Mouse (Mus musculus) liver, embryonic 14.5 days (tissue): ENCODE measurements around the gene Aqp1. TPM values are rescaled to one million over a fixed set of nuclear protein-coding genes. Genes with fewer than 3 reads are reported as not detected.

Experiments used
- ATAC-seq: fragments of 200-750 bp; cut with Nextera tagmentation; 2 replicates; pipeline ENCODE4 v1.8.0; 2017; ENCODE audit warnings: moderate number of reproducible peaks, mild to moderate bottlenecking, moderate library complexity; ENCODE audit not compliant: insufficient read depth
- DNase-seq, 3 experiments: peaks; one replicate each; pipeline ENCODE4 v3.0.0-alpha.2; 2012 to 2013; ENCODE audit warnings: low read depth in 3 of 3, low spot score in 3 of 3
- H3K27ac ChIP-seq: fragments of 300-500 bp; sonication (generic); 2 replicates; pipeline ENCODE4 v1.5.1; 2014; ENCODE audit warnings: moderate library complexity, mild to moderate bottlenecking, control low read depth, inconsistent platforms
- H3K27me3 ChIP-seq: fragments of 300-500 bp; sonication (generic); 2 replicates; pipeline ENCODE4 v1.6.1; 2014; ENCODE audit warnings: mild to moderate bottlenecking, low read length, moderate library complexity; ENCODE audit not compliant: control insufficient read depth, insufficient read depth
- H3K36me3 ChIP-seq: fragments of 300-500 bp; sonication (generic); replicated peaks from 2 replicates; pipeline ENCODE4 v1.6.1; 2014; ENCODE audit warnings: low read depth; ENCODE audit not compliant: control insufficient read depth, insufficient read depth
- H3K4me1 ChIP-seq, 2 experiments: fragments of 200-500 bp in 1 of 2; fragments of 300-500 bp in 1 of 2; sonication (generic) in 1 of 2; replicated peaks; 2 replicates each; pipeline ENCODE4 v1.6.1; 2012 to 2014; ENCODE audit warnings: antibody characterized with exemption in 1 of 2, inconsistent platforms in 1 of 2, low read length in 1 of 2; ENCODE audit not compliant: control insufficient read depth in 2 of 2, insufficient read depth in 2 of 2
- H3K4me2 ChIP-seq: fragments of 300-500 bp; sonication (generic); 2 replicates; pipeline ENCODE4 v1.6.1; 2014; ENCODE audit warnings: low read depth, mild to moderate bottlenecking, control low read depth, moderate library complexity
- H3K4me3 ChIP-seq, 2 experiments: fragments of 200-500 bp in 1 of 2; fragments of 300-500 bp in 1 of 2; sonication (generic) in 1 of 2; 2 replicates each; pipeline ENCODE4 v1.5.1; 2012 to 2014; ENCODE audit warnings: low read depth in 2 of 2, low read length in 2 of 2, mild to moderate bottlenecking in 2 of 2, control low read depth in 1 of 2, inconsistent platforms in 1 of 2, moderate library complexity in 1 of 2; ENCODE audit not compliant: insufficient read depth in 1 of 2
- H3K9ac ChIP-seq: fragments of 300-500 bp; sonication (generic); replicated peaks from 2 replicates; pipeline ENCODE4 v1.6.1; 2014; ENCODE audit warnings: mild to moderate bottlenecking, control low read depth, moderate library complexity
- H3K9me3 ChIP-seq: fragments of 300-500 bp; sonication (generic); 2 replicates; pipeline ENCODE4 v1.6.1; 2016; ENCODE audit warnings: low read length, mixed read lengths; ENCODE audit not compliant: control insufficient read depth
- CTCF ChIP-seq: IDR thresholded peaks from 2 replicates; pipeline ENCODE4 v1.5.1; 2016; ENCODE audit warnings: antibody characterized with exemption, low read depth, control low read depth
- EP300 ChIP-seq: IDR thresholded peaks from 2 replicates; pipeline ENCODE4 v1.6.1; 2016; ENCODE audit warnings: antibody characterized with exemption, low read depth
- WGBS: fragments of 180-500 bp; shearing (Covaris S2); extraction: QIAGEN DNeasy Blood & Tissue Kit; methylation state at CpG from one replicate; pipeline ENCODE4 v1.1.7; 2014; ENCODE audit not compliant: insufficient replicate concordance; 5-methylcytosine and 5-hydroxymethylcytosine counted together
- polyA plus RNA-seq, 2 experiments: library from polyadenylated mRNA; depleted of rRNA in 1 of 2; stranded (reverse) in 1 of 2; unstranded in 1 of 2; fragments of >200 nt; fragmentation: Nextera tagmentation in 1 of 2; extraction: Ambion mirVana in 1 of 2; gene quantifications; 2 replicates each; pipeline versions ENCODE4 v1.2.1 to v1.2.3; 2012 to 2014

The Aqp1 gene
- polyA plus RNA-seq, 2 experiments, result 13.2 to 58.3 TPM

- peak overlapping the region; percentile 14 for H3K9ac ChIP-seq
- peaks cover 45 to 51% of the 10 kb centered on the region in 2 experiments for H3K4me1 ChIP-seq
- H3K27ac ChIP-seq, result peak overlapping the region; percentile 58
- H3K4me2 ChIP-seq, result peak overlapping the region; percentile 1; the same call in 1 of the 2 replicates
- H3K36me3 ChIP-seq, result no peaks in the 10 kb centered on the region
- no peaks in the 10 kb centered on the region for H3K9me3 ChIP-seq
- no peaks in the 10 kb centered on the region for H3K27me3 ChIP-seq
- no peak overlapping the region for H3K4me3 ChIP-seq
- DNase-seq (no peak), ATAC-seq (peak; percentile 48; the same call in 1 of the 2 replicates)
- 14% methylated on average over 5 of the region's 5 CpGs for WGBS
- TF ChIP-seq EP300 (peak; percentile 69), CTCF (no peak)
These were observed 19.9 kb downstream of the Aqp1 start for GRCm38 (mm10) chr6:55356017-55356703.

- no peak overlapping the region for H3K4me2 ChIP-seq
- no peaks in the 10 kb centered on the region for H3K36me3 ChIP-seq
- ATAC-seq (no peak), DNase-seq (no peak)
- 69% methylated on average over 5 of the region's 5 CpGs for WGBS
- no peaks in the 10 kb centered on the region for H3K27me3 ChIP-seq
- H3K9me3 ChIP-seq, result no peaks in the 10 kb centered on the region
- peak overlapping the region; percentile 13 for H3K27ac ChIP-seq
- H3K4me1 ChIP-seq, result peaks cover 45 to 51% of the 10 kb centered on the region in 2 experiments
- TF ChIP-seq EP300 (no peak), CTCF (no peak)
- H3K9ac ChIP-seq, result peak overlapping the region; percentile 14
- H3K4me3 ChIP-seq, result no peak overlapping the region
These were observed 20.9 kb downstream of the Aqp1 start for GRCm38 (mm10) chr6:55356976-55357635.

- TF ChIP-seq EP300, result no peak
- TF ChIP-seq CTCF, result no peak
- Histone ChIP-seq H3K9ac (no peak overlapping the region), H3K9me3 (no peaks in the 10 kb centered on the region), H3K27me3 (no peaks in the 10 kb centered on the region), H3K4me2 (no peak overlapping the region), H3K4me1 (peaks cover 45 to 52% of the 10 kb centered on the region in 2 experiments), H3K4me3 (no peak overlapping the region), H3K36me3 (no peaks in the 10 kb centered on the region), H3K27ac (peak overlapping the region; percentile 16)
- 80% methylated on average over 6 of the region's 6 CpGs for WGBS
- ATAC-seq, result no peak
- DNase-seq, result no peak
These were observed 21.4 kb downstream of the Aqp1 start for GRCm38 (mm10) chr6:55357636-55358031.

GRCm38 (mm10) chr6:55358731-55359143 is 22.5 kb downstream of the Aqp1 start:
- DNase-seq, result peak; percentile 85 to 91 (median 86)
- Histone ChIP-seq H3K4me1 (peaks cover 45 to 56% of the 10 kb centered on the region in 2 experiments), H3K9ac (peak overlapping the region; percentile 46; the same call in 1 of the 2 replicates)

GRCm38 (mm10) chr6:55362663-55363062 is 26.4 kb downstream of the Aqp1 start:
- Histone ChIP-seq H3K9ac (no peak overlapping the region), H3K27ac (no peak overlapping the region), H3K4me3 (no peak overlapping the region), H3K4me1 (peaks cover 46 to 49% of the 10 kb centered on the region in 2 experiments), H3K4me2 (no peak overlapping the region), H3K36me3 (no peaks in the 10 kb centered on the region), H3K27me3 (no peaks in the 10 kb centered on the region), H3K9me3 (no peaks in the 10 kb centered on the region)
- DNase-seq (no peak), ATAC-seq (no peak)
- 77% methylated on average over 1 of the region's 1 CpGs for WGBS
- no peak for TF ChIP-seq EP300
- TF ChIP-seq CTCF, result no peak

More at GRCm38 (mm10) chr6:55358731-55359143, 22.5 kb downstream of the Aqp1 start:
- ATAC-seq, result peak; percentile 98
- Histone ChIP-seq H3K4me3 (no peak overlapping the region), H3K27me3 (no peaks in the 10 kb centered on the region), H3K36me3 (no peaks in the 10 kb centered on the region), H3K27ac (peak overlapping the region; percentile 85), H3K9me3 (no peaks in the 10 kb centered on the region), H3K4me2 (peak overlapping the region; percentile 46)
- TF ChIP-seq EP300, result peak; percentile 96
- peak; percentile 94 for TF ChIP-seq CTCF
- WGBS, result 4% methylated on average over 2 of the region's 2 CpGs
